Mouse (Mus musculus) olfactory bulb, adult 2 months (tissue): ENCODE measurements around the gene Gm49711.

Source experiments
- CTCF ChIP-seq: fragments of 200-500 bp; IDR thresholded peaks from 2 replicates; pipeline ENCODE4 v1.5.1; 2012; ENCODE audit warnings: low read depth, mild to moderate bottlenecking, low read length, moderate library complexity; ENCODE audit not compliant: insufficient read depth
- POLR2A ChIP-seq: fragments of 200-500 bp; IDR thresholded peaks from 2 replicates; pipeline ENCODE4 v1.6.1; 2012; ENCODE audit warnings: mild to moderate bottlenecking, low read depth, low read length, moderate library complexity; ENCODE audit not compliant: insufficient read depth

DNA sequence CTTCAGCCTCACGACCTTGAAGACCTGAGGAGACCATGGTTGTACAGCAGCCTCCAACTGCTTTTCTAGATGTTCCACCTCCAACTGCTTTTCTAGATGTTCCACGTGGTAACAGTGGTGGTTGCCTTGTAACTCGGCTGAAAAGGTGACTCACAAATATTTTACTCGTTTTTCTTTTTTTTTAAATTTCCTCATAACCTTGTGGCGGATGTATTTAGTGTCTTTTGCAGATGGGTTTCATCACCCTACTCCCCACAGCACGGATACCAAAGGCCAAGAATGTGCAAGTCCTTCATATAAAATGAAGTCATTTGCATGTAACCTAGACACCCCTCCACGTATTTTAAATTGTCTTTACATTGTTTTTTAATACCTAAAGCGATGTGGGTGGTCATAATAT, 41.3 kb upstream of the Gm49711 start:
- TF ChIP-seq CTCF (no peak), POLR2A (no peak)
